Mouse (Mus musculus): ENCODE data around the gene Gm20388.

GRCm38 (mm10) chr8:121563701-121564100, 1653.1 kb downstream of the Gm20388 start:
- no peak for TF ChIP-seq CHD2 (IDR thresholded peaks at IDR 0.05; ENCODE audit: low read depth, low read length)
- no peak for TF ChIP-seq ZNF384 (IDR thresholded peaks at IDR 0.05; ENCODE audit: low read depth, low read length)
